Mouse (Mus musculus): ENCODE measurements around the gene Slc41a3. TPM values are rescaled to one million over a fixed set of nuclear protein-coding genes. Genes with fewer than 3 reads are reported as not detected.
"Not testable (repeated sequence)": the region's sequence is repeated elsewhere in the genome, so short reads cannot be mapped to it uniquely, and the experiment has no call there.

Gene Slc41a3
- polyA plus RNA-seq, 1 experiment from 2014 or later, result 2.8 TPM

DNA sequence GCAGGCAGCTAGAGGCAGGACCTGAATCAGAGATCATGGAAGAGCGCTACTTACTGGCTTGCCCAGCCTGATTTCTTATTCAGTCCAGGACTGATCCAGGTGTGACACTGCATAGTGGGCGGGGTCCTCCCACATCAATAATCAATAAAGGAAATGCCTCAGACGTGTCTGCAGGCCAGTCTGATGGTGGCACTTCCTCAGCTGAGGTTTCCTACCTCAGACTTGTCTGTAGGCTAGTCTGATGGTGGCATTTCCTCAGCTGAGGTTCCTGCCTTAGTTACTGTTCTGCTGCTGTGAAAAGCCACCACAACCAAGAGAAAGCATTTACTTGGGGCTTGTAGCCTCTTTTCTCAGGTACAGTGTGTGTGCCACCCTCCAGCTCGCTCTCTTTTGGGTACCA lies 23.0 kb downstream of the Slc41a3 start:
- H3K9ac ChIP-seq, result no peak overlapping the region
- no peak for ATAC-seq (ENCODE audit: insufficient number of reproducible peaks, insufficient read depth, low FRiP score, low TSS enrichment, low read depth)
- WGBS, result 83% methylated on average over 4 of the region's 4 CpGs

DNA sequence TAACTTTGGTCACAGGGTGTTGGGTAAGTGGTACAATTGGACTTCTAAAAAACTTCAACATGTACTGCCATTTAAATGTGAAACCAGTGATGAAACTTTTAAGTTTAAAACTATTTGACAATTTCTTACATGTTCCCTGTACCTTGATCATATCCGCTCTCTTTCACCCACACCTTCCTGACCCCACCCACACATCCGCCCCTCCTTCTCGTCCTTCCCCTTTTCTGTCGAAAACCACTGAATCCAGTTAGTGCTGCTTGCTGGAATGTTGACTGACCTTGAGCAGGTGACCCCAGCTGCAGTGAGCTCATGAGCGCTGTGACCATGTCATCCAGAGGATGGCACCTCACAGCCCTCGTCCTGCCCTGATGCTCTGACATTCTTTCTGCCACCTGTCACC lies 25.0 kb downstream of the Slc41a3 start:
- H3K9ac ChIP-seq, result no peak overlapping the region
- no peaks in the 10 kb centered on the region for H3K4me1 ChIP-seq
- H3K27me3 ChIP-seq, result no peaks in the 10 kb centered on the region

More for the DNA sequence above, 23.0 kb downstream of the Slc41a3 start:
- Histone ChIP-seq H3K4me3 (no peak overlapping the region), H3K4me1 (peaks cover 5% of the 10 kb centered on the region; the same call in 1 of the 2 replicates), H3K4me2 (no peak overlapping the region), H3K27me3 (no peaks in the 10 kb centered on the region), H3K27ac (no peak overlapping the region), H3K9me3 (0 out of 2 replicates have a peak, but pooled peaks cover 3% of the 10 kb centered on the region), H3K36me3 (no peaks in the 10 kb centered on the region)

DNA sequence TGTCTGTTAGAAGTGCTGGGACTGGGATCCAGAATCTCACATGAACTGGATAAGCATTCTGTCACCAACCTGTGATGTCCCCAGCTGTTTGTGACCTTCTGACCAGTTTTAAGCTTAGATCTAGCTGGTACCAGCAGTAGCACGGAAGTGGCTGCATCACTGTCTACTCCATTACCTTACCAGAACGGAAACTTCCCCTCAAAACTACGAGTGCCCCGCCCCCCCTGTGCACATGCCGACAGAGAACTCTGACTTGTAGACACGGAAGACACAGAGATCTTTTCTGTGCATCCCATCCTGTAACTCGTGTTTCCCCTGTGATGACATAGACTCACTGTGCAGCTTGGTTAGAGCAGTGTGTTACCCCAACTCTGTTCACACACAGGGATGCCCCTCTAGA lies 25.9 kb downstream of the Slc41a3 start:
- no peak overlapping the region for H3K9ac ChIP-seq
- H3K27me3 ChIP-seq, result no peaks in the 10 kb centered on the region
- no peak overlapping the region for H3K27ac ChIP-seq
- 0 out of 2 replicates have a peak, but pooled peaks cover 3% of the 10 kb centered on the region for H3K9me3 ChIP-seq
- ATAC-seq (ENCODE audit: insufficient number of reproducible peaks, insufficient read depth, low FRiP score, low TSS enrichment, low read depth), result no peak
- H3K4me1 ChIP-seq, result no peaks in the 10 kb centered on the region
- H3K36me3 ChIP-seq, result no peaks in the 10 kb centered on the region
- no peak overlapping the region for H3K4me2 ChIP-seq
- no peak overlapping the region for H3K4me3 ChIP-seq
- WGBS, result 87% methylated on average over 7 of the region's 7 CpGs

More for the DNA sequence above, 25.0 kb downstream of the Slc41a3 start:
- WGBS, result 75% methylated on average over 6 of the region's 6 CpGs
- ATAC-seq (ENCODE audit: insufficient number of reproducible peaks, insufficient read depth, low FRiP score, low TSS enrichment, low read depth), result no peak
- Histone ChIP-seq H3K36me3 (no peaks in the 10 kb centered on the region), H3K27ac (no peak overlapping the region), H3K9me3 (0 out of 2 replicates have a peak, but pooled peaks cover 3% of the 10 kb centered on the region), H3K4me3 (no peak overlapping the region), H3K4me2 (no peak overlapping the region)

DNA sequence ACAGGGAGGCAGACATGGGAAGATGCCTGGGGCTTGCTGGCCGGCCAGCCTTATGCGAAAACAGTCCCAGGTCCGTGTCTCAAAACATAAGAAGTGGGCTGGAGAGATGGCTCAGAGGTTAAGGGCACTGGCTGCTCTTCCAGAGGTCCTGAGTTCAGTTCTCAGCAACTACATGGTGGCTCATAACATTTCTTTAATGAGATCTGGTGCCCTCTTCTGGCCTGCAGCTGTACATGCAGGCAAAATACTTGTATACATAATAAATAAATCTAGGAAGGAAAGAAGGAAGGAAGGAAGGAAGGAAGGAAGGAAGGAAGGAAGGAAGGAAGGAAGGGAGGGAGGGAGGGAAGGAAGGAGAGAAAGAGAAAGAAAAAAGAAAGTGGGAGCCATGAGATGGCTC lies 28.0 kb downstream of the Slc41a3 start:
- H3K4me3 ChIP-seq; H3K4me1 ChIP-seq; H3K36me3 ChIP-seq; H3K27me3 ChIP-seq; H3K9ac ChIP-seq; H3K27ac ChIP-seq; ATAC-seq (ENCODE audit: insufficient number of reproducible peaks, insufficient read depth, low FRiP score, low TSS enrichment, low read depth); H3K4me2 ChIP-seq; H3K9me3 ChIP-seq: not testable (repeated sequence)
- WGBS, result 76% methylated on average over 3 of the region's 3 CpGs

DNA sequence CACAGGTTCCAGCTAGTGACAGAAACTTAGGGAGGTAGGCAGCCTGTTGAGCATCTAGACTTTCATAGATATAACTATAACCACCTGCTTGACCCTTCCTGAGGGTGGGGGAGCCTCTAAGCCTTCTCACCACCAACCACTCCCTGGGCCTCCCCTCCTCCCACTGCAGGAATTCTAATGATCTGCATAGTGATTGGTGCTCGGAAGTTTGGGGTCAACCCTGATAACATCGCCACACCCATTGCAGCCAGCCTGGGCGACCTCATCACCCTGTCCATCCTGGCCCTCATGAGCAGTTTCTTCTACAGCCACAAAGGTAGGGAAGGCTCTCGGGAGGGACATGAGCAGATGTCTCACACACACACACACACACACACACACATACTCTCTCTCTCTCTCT lies 30.6 kb downstream of the Slc41a3 start:
- H3K4me3 ChIP-seq, result no peak overlapping the region
- H3K9me3 ChIP-seq, result 0 out of 2 replicates have a peak, but pooled peaks cover 3% of the 10 kb centered on the region
- no peaks in the 10 kb centered on the region for H3K4me1 ChIP-seq
- H3K4me2 ChIP-seq, result no peak overlapping the region
- H3K27ac ChIP-seq, result no peak overlapping the region
- no peaks in the 10 kb centered on the region for H3K36me3 ChIP-seq
- 24% methylated on average over 4 of the region's 4 CpGs for WGBS
- no peaks in the 10 kb centered on the region for H3K27me3 ChIP-seq
- H3K9ac ChIP-seq, result no peak overlapping the region
- no peak for ATAC-seq (ENCODE audit: insufficient number of reproducible peaks, insufficient read depth, low FRiP score, low TSS enrichment, low read depth)

DNA sequence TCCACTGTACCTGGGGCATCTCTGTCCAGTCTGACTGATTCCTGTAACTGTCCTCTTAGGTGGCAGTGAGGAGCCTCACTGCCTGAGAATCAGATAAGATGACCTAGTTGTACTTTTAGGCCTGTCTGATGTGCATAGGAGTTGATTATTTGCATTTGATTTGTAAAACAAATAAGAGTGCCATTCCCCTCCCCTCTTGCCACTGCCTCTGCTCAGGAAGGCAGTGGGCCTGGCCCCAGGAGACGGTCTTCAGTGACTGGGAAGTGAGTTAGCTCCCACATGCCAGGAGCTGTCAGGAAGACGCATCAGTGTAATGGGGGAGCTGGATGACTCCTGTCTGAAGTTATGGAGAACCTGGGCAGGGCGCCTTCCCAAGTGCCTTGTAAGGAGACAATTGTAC lies 31.1 kb downstream of the Slc41a3 start:
- whole genome bisulfite sequencing, result 78% methylated on average over 3 of the region's 3 CpGs
- Histone ChIP-seq H3K9me3 (0 out of 2 replicates have a peak, but pooled peaks cover 3% of the 10 kb centered on the region), H3K4me3 (no peak overlapping the region), H3K27me3 (no peaks in the 10 kb centered on the region), H3K9ac (no peak overlapping the region), H3K36me3 (no peaks in the 10 kb centered on the region), H3K4me2 (no peak overlapping the region), H3K27ac (no peak overlapping the region), H3K4me1 (no peaks in the 10 kb centered on the region)
- ATAC-seq (ENCODE audit: insufficient number of reproducible peaks, insufficient read depth, low FRiP score, low TSS enrichment, low read depth), result no peak

DNA sequence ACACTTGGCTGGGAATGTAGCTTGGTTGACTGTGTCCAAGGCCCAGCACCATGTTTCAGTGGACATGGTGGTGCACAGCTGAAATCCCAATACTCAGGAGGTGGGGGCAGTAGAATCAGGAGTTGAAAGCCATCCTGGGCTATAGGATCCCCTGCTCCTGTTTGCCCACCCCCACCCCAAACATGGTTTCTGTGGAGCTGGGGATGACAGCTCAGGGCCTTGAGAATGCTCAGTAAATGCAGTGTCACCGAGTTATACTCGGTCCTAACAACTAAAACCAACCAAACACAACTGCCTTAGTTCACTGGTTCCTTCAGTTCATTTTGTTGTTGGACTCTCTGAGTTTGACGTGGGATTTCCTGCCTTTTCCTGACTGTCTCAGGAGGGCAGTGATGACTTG lies 38.5 kb downstream of the Slc41a3 start:
- H3K4me3 ChIP-seq, result no peak overlapping the region
- no peak overlapping the region for H3K27ac ChIP-seq
- no peaks in the 10 kb centered on the region for H3K27me3 ChIP-seq
- H3K9ac ChIP-seq, result no peak overlapping the region
- no peak overlapping the region for H3K4me2 ChIP-seq
- H3K9me3 ChIP-seq, result no peaks in the 10 kb centered on the region; the same call in 1 of the 2 replicates
- no peaks in the 10 kb centered on the region for H3K36me3 ChIP-seq
- no peaks in the 10 kb centered on the region for H3K4me1 ChIP-seq
- no peak for ATAC-seq (ENCODE audit: insufficient number of reproducible peaks, insufficient read depth, low FRiP score, low TSS enrichment, low read depth)
- WGBS, result 70% methylated on average over 3 of the region's 3 CpGs

DNA sequence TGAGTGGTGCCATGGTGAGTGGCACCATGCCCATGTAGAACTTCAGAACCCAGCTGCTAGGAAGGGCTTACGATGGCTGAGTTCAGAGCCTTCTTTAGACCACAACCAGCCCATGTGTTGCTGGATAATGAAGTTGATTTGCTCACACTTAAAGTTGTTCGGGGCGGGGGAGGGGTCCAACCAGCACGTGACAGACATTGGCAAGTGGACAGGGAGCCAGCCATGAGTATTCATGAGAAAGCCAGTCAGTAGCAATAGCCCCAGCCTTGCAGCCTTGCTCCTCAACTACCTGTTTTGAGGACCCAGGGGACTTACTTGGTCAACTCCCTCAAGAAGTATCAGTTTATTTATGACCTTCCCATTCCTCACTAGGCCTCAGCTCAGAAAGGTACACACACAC lies 40.4 kb downstream of the Slc41a3 start:
- Histone ChIP-seq H3K4me1 (no peaks in the 10 kb centered on the region), H3K4me2 (no peak overlapping the region), H3K9me3 (no peaks in the 10 kb centered on the region; the same call in 1 of the 2 replicates), H3K27me3 (no peaks in the 10 kb centered on the region), H3K36me3 (no peaks in the 10 kb centered on the region), H3K27ac (no peak overlapping the region), H3K9ac (no peak overlapping the region), H3K4me3 (no peak overlapping the region)
- no peak for ATAC-seq (ENCODE audit: insufficient number of reproducible peaks, insufficient read depth, low FRiP score, low TSS enrichment, low read depth)
- WGBS, result 82% methylated on average over 4 of the region's 4 CpGs

DNA sequence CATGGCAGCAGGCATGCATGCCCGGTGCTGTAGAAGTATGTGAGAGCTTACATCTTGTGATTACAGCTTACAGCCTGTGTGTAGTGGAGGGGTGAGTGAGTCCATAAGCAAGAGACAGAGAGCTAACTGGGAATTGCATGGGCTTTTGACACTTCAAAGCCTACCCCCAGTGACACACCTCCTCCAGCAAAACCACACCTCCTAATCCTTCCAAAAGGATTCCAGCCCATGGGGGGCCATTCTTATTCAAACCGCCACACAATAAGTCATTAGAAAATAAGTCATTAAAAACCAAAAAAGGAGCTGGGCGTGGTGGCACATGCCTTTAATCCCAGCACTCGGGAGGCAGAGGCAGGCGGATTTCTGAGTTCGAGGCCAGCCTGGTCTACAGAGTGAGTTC lies 43.9 kb downstream of the Slc41a3 start:
- no peaks in the 10 kb centered on the region for H3K4me1 ChIP-seq
- no peak overlapping the region for H3K4me2 ChIP-seq
- H3K9ac ChIP-seq, result no peak overlapping the region
- no peak overlapping the region for H3K4me3 ChIP-seq
- no peak overlapping the region for H3K27ac ChIP-seq
- H3K27me3 ChIP-seq, result no peaks in the 10 kb centered on the region
- H3K36me3 ChIP-seq, result no peaks in the 10 kb centered on the region
- 93% methylated on average over 6 of the region's 6 CpGs for WGBS
- no peak for ATAC-seq (ENCODE audit: insufficient number of reproducible peaks, insufficient read depth, low FRiP score, low TSS enrichment, low read depth)
- H3K9me3 ChIP-seq, result peaks cover 6% of the 10 kb centered on the region; the same call in 1 of the 2 replicates

DNA sequence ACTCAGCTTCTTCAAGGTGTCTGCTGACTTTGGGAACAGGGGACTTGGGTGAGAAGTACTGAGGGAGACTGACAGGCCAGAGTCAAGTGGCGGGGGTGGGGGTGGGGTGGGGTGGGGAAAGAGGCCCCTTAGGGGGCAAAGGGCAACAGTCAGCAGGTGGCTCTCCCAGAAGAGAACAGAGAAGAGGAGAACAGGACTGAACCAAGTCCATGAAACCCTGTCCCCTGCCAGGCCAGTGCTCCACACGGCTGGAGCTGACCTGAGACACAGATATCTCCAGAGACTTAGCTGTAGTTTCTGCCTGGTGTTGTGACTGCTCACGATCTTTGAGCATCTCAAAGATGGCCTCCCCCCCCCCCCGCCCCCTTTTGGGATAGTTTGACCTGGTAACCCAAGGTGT lies 44.8 kb downstream of the Slc41a3 start:
- Histone ChIP-seq H3K36me3 (no peaks in the 10 kb centered on the region), H3K9me3 (peaks cover 6% of the 10 kb centered on the region; the same call in 1 of the 2 replicates), H3K4me1 (no peaks in the 10 kb centered on the region), H3K27ac (no peak overlapping the region), H3K4me3 (no peak overlapping the region), H3K9ac (no peak overlapping the region), H3K27me3 (no peaks in the 10 kb centered on the region), H3K4me2 (no peak overlapping the region)
- WGBS, result 62% methylated on average over 4 of the region's 4 CpGs
- ATAC-seq (ENCODE audit: insufficient number of reproducible peaks, insufficient read depth, low FRiP score, low TSS enrichment, low read depth), result no peak

DNA sequence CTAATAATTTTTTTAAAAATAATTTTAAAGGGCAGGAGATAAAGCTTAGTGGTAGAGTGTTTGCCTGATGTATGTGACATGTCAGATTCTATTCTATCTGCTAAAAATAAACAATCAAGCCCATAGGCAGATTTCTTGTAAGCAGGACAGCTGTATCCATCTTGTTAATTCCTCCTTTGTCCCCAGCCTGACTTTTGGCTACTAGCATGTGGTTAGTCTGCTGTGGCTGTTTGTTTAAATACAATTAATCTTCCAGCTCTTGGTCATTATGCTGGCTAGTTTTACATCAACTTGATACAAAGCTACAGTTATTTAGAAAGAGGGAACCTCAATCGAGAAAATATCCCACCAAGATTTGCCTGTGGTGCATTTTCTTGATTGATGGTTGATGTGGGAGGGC lies 46.1 kb downstream of the Slc41a3 start:
- WGBS, result 60% methylated on average over 1 of the region's 1 CpGs
- Histone ChIP-seq H3K9ac (no peak overlapping the region), H3K4me2 (no peak overlapping the region), H3K4me3 (no peak overlapping the region), H3K36me3 (no peaks in the 10 kb centered on the region), H3K9me3 (peaks cover 6% of the 10 kb centered on the region; the same call in 1 of the 2 replicates), H3K27ac (no peak overlapping the region), H3K4me1 (no peaks in the 10 kb centered on the region), H3K27me3 (no peaks in the 10 kb centered on the region)
- ATAC-seq (ENCODE audit: insufficient number of reproducible peaks, insufficient read depth, low FRiP score, low TSS enrichment, low read depth), result no peak

DNA sequence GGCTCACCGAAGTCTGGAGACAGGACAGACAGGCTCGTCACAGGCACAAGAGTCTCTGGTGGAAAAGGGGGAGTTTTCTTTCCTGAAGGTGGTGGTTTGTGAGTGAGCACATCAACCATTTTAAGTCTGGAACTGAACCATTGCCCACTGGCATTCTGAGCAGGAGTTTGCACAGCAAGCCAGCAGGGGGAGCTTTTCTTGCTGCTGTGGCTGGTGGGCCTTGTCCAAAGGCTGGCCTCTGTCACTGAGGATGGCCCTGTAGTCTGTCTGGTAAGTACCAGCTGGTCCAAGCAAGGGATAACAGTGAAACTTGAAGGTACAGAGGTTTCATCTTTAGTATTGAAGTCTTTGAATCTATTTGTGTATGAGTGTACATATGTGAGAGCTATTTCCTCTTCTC lies 49.2 kb downstream of the Slc41a3 start:
- WGBS, result 65% methylated on average over 2 of the region's 2 CpGs
- no peaks in the 10 kb centered on the region for H3K36me3 ChIP-seq
- no peaks in the 10 kb centered on the region for H3K27me3 ChIP-seq
- no peak overlapping the region for H3K9ac ChIP-seq
- no peak overlapping the region for H3K27ac ChIP-seq
- H3K4me1 ChIP-seq, result no peaks in the 10 kb centered on the region
- ATAC-seq (ENCODE audit: insufficient number of reproducible peaks, insufficient read depth, low FRiP score, low TSS enrichment, low read depth), result no peak
- no peak overlapping the region for H3K4me3 ChIP-seq
- peaks cover 6% of the 10 kb centered on the region; the same call in 1 of the 2 replicates for H3K9me3 ChIP-seq
- no peak overlapping the region for H3K4me2 ChIP-seq

Data from embryonic facial prominence, embryonic 13.5 days (tissue).